Mouse (Mus musculus): ENCODE data around the gene Slc22a12. TPM values are rescaled to one million over a fixed set of nuclear protein-coding genes. Genes with fewer than 3 reads are reported as not detected.

The Slc22a12 gene
- not detected for polyA plus RNA-seq (2017; shearing (Covaris generic))

GRCm38 (mm10) chr19:6542367-6543034, at the start of gene Slc22a12:
TSS of gene Slc22a12 (minus strand) at chr19:6543032.

Other genes with a start within 250 kb of the Slc22a12 start
- gene Cdc42bpg, start 236.6 kb downstream of the Slc22a12 start, polyA plus RNA-seq (2017; shearing (Covaris generic)) = 0.48 TPM
- gene Men1, start 208.1 kb downstream of the Slc22a12 start, polyA plus RNA-seq (2017; shearing (Covaris generic)) = 31.5 TPM
- gene Map4k2, start 201.9 kb downstream of the Slc22a12 start, polyA plus RNA-seq (2017; shearing (Covaris generic)) = 103 TPM
- gene Sf1, start 179.3 kb downstream of the Slc22a12 start, polyA plus RNA-seq (2017; shearing (Covaris generic)) = 491 TPM
- 2.7 TPM for gene Pygm, start 158.6 kb downstream of the Slc22a12 start, polyA plus RNA-seq (2017; shearing (Covaris generic))
- gene Rasgrp2, start 143.7 kb downstream of the Slc22a12 start, polyA plus RNA-seq (2017; shearing (Covaris generic)) = 246 TPM
- 0.63 TPM for gene Nrxn2, start 124.3 kb downstream of the Slc22a12 start, polyA plus RNA-seq (2017; shearing (Covaris generic))

All from effector memory CD4-positive, alpha-beta T cell, adult 7 months (primary cell).